Mouse (Mus musculus) liver, embryonic 14.5 days (tissue): ENCODE measurements around the gene Clpp. TPM values are rescaled to one million over a fixed set of nuclear protein-coding genes. Genes with fewer than 3 reads are reported as not detected.

Experiments used
- ATAC-seq: fragments of 200-750 bp; cut with Nextera tagmentation; 2 replicates; pipeline ENCODE4 v1.8.0; 2017; ENCODE audit warnings: moderate number of reproducible peaks, mild to moderate bottlenecking, moderate library complexity; ENCODE audit not compliant: insufficient read depth
- DNase-seq, 3 experiments: peaks; one replicate each; pipeline ENCODE4 v3.0.0-alpha.2; 2012 to 2013; ENCODE audit warnings: low read depth in 3 of 3, low spot score in 3 of 3
- H3K27ac ChIP-seq: fragments of 300-500 bp; sonication (generic); 2 replicates; pipeline ENCODE4 v1.5.1; 2014; ENCODE audit warnings: moderate library complexity, mild to moderate bottlenecking, control low read depth, inconsistent platforms
- H3K27me3 ChIP-seq: fragments of 300-500 bp; sonication (generic); 2 replicates; pipeline ENCODE4 v1.6.1; 2014; ENCODE audit warnings: mild to moderate bottlenecking, low read length, moderate library complexity; ENCODE audit not compliant: control insufficient read depth, insufficient read depth
- H3K36me3 ChIP-seq: fragments of 300-500 bp; sonication (generic); replicated peaks from 2 replicates; pipeline ENCODE4 v1.6.1; 2014; ENCODE audit warnings: low read depth; ENCODE audit not compliant: control insufficient read depth, insufficient read depth
- H3K4me1 ChIP-seq, 2 experiments: fragments of 200-500 bp in 1 of 2; fragments of 300-500 bp in 1 of 2; sonication (generic) in 1 of 2; replicated peaks; 2 replicates each; pipeline ENCODE4 v1.6.1; 2012 to 2014; ENCODE audit warnings: antibody characterized with exemption in 1 of 2, inconsistent platforms in 1 of 2, low read length in 1 of 2; ENCODE audit not compliant: control insufficient read depth in 2 of 2, insufficient read depth in 2 of 2
- H3K4me2 ChIP-seq: fragments of 300-500 bp; sonication (generic); 2 replicates; pipeline ENCODE4 v1.6.1; 2014; ENCODE audit warnings: low read depth, mild to moderate bottlenecking, control low read depth, moderate library complexity
- H3K4me3 ChIP-seq, 2 experiments: fragments of 200-500 bp in 1 of 2; fragments of 300-500 bp in 1 of 2; sonication (generic) in 1 of 2; 2 replicates each; pipeline ENCODE4 v1.5.1; 2012 to 2014; ENCODE audit warnings: low read depth in 2 of 2, low read length in 2 of 2, mild to moderate bottlenecking in 2 of 2, control low read depth in 1 of 2, inconsistent platforms in 1 of 2, moderate library complexity in 1 of 2; ENCODE audit not compliant: insufficient read depth in 1 of 2
- H3K9ac ChIP-seq: fragments of 300-500 bp; sonication (generic); replicated peaks from 2 replicates; pipeline ENCODE4 v1.6.1; 2014; ENCODE audit warnings: mild to moderate bottlenecking, control low read depth, moderate library complexity
- H3K9me3 ChIP-seq: fragments of 300-500 bp; sonication (generic); 2 replicates; pipeline ENCODE4 v1.6.1; 2016; ENCODE audit warnings: low read length, mixed read lengths; ENCODE audit not compliant: control insufficient read depth
- CTCF ChIP-seq: IDR thresholded peaks from 2 replicates; pipeline ENCODE4 v1.5.1; 2016; ENCODE audit warnings: antibody characterized with exemption, low read depth, control low read depth
- EP300 ChIP-seq: IDR thresholded peaks from 2 replicates; pipeline ENCODE4 v1.6.1; 2016; ENCODE audit warnings: antibody characterized with exemption, low read depth
- WGBS: fragments of 180-500 bp; shearing (Covaris S2); extraction: QIAGEN DNeasy Blood & Tissue Kit; methylation state at CpG from one replicate; pipeline ENCODE4 v1.1.7; 2014; ENCODE audit not compliant: insufficient replicate concordance; 5-methylcytosine and 5-hydroxymethylcytosine counted together
- polyA plus RNA-seq, 2 experiments: library from polyadenylated mRNA; depleted of rRNA in 1 of 2; stranded (reverse) in 1 of 2; unstranded in 1 of 2; fragments of >200 nt; fragmentation: Nextera tagmentation in 1 of 2; extraction: Ambion mirVana in 1 of 2; gene quantifications; 2 replicates each; pipeline versions ENCODE4 v1.2.1 to v1.2.3; 2012 to 2014

Clpp gene
- polyA plus RNA-seq, 2 experiments, result 63.9 to 79.3 TPM

- ATAC-seq (peak; percentile 87), DNase-seq (peak; percentile 93 to 97 (median 94))
- Histone ChIP-seq H3K4me2 (peak within 1 kb of the TSS; percentile 90), H3K4me3 (peak within 1 kb of the TSS; percentile 73 to 93), H3K9me3 (no peaks in the 10 kb centered on the region), H3K36me3 (peaks cover 21% of the 10 kb centered on the region), H3K4me1 (peaks cover 17 to 21% of the 10 kb centered on the region in 2 experiments), H3K9ac (peak within 1 kb of the TSS; percentile 92), H3K27me3 (no peaks in the 10 kb centered on the region), H3K27ac (peak within 1 kb of the TSS; percentile 84)
- TF ChIP-seq CTCF (peak; percentile 35), EP300 (no peak; the same call in 1 of the 2 replicates)
- 2% methylated on average over 51 of the region's 51 CpGs for WGBS
Observed at GRCm38 (mm10) chr17:57011236-57012141, 21.4 kb downstream of the Clpp start, which contains the start of the genes Gtf2f1 and Gm17949. Gene Gtf2f1, minus strand, starts transcription at chr17:57011288. Gene Gm17949, plus strand, starts transcription at chr17:57011469.

- 66% methylated on average over 13 of the region's 13 CpGs for WGBS
- Histone ChIP-seq H3K4me2 (peak overlapping the region; percentile 90), H3K36me3 (peaks cover 16% of the 10 kb centered on the region), H3K4me1 (peaks cover 17 to 21% of the 10 kb centered on the region in 2 experiments), H3K9ac (peak overlapping the region; percentile 81; the same call in 1 of the 2 replicates), H3K27me3 (no peaks in the 10 kb centered on the region), H3K9me3 (no peaks in the 10 kb centered on the region), H3K4me3 (peak overlapping the region; percentile 73 to 77), H3K27ac (peak overlapping the region; percentile 84)
- ATAC-seq, result no peak
- DNase-seq, result no peak
- no peak for TF ChIP-seq CTCF
- no peak for TF ChIP-seq EP300
Observed at GRCm38 (mm10) chr17:57012245-57012795, 22.2 kb downstream of the Clpp start.

GRCm38 (mm10) chr17:57019693-57020092 lies 29.6 kb downstream of the Clpp start:
- no peak overlapping the region for H3K4me3 ChIP-seq
- H3K36me3 ChIP-seq, result peaks cover 31% of the 10 kb centered on the region
- peak in 2 of 3 experiments; percentile 65 to 66 for DNase-seq
- TF ChIP-seq CTCF (no peak), EP300 (peak; percentile 91)
- 18% methylated on average over 2 of the region's 2 CpGs for WGBS
- H3K27me3 ChIP-seq, result no peaks in the 10 kb centered on the region
- H3K9me3 ChIP-seq, result no peaks in the 10 kb centered on the region
- H3K27ac ChIP-seq, result peak overlapping the region; percentile 80
- peaks cover 13 to 23% of the 10 kb centered on the region in 2 experiments for H3K4me1 ChIP-seq
- peak overlapping the region; percentile 23 for H3K4me2 ChIP-seq
- H3K9ac ChIP-seq, result peak overlapping the region; percentile 43
- peak; percentile 82 for ATAC-seq

- H3K4me1 ChIP-seq, result peaks cover 13 to 23% of the 10 kb centered on the region in 2 experiments
- H3K9ac ChIP-seq, result no peak overlapping the region
Observed at GRCm38 (mm10) chr17:57020960-57021359, 30.9 kb downstream of the Clpp start.

GRCm38 (mm10) chr17:57027471-57027870 lies 37.4 kb downstream of the Clpp start:
- TF ChIP-seq CTCF, result no peak
- peak; percentile 57 for TF ChIP-seq EP300
- H3K27ac ChIP-seq, result no peak overlapping the region
- no peaks in the 10 kb centered on the region for H3K9me3 ChIP-seq
- peaks cover 22 to 26% of the 10 kb centered on the region in 2 experiments for H3K4me1 ChIP-seq
- H3K9ac ChIP-seq, result no peak overlapping the region
- no peak overlapping the region for H3K4me2 ChIP-seq
- no peak overlapping the region for H3K4me3 ChIP-seq
- H3K36me3 ChIP-seq, result peaks cover 65% of the 10 kb centered on the region
- DNase-seq, result no peak
- ATAC-seq, result no peak
- no peaks in the 10 kb centered on the region for H3K27me3 ChIP-seq
- 59% methylated on average over 4 of the region's 4 CpGs for WGBS

More at GRCm38 (mm10) chr17:57020960-57021359, 30.9 kb downstream of the Clpp start:
- no peaks in the 10 kb centered on the region for H3K9me3 ChIP-seq
- WGBS, result 30% methylated on average over 5 of the region's 5 CpGs
- H3K27ac ChIP-seq, result peak overlapping the region; percentile 80
- DNase-seq (no peak), ATAC-seq (peak; percentile 40; the same call in 1 of the 2 replicates)
- TF ChIP-seq EP300, result no peak
- TF ChIP-seq CTCF, result no peak
- no peaks in the 10 kb centered on the region for H3K27me3 ChIP-seq
- H3K36me3 ChIP-seq, result peaks cover 44% of the 10 kb centered on the region
- H3K4me2 ChIP-seq, result no peak overlapping the region
- H3K4me3 ChIP-seq, result no peak overlapping the region
